Mouse (Mus musculus) hindbrain, embryonic 11.5 days (tissue): ENCODE data around the gene Hinfp. TPM values are rescaled to one million over a fixed set of nuclear protein-coding genes. Genes with fewer than 3 reads are reported as not detected.

Experiments
- ATAC-seq: fragments of 200-750 bp; cut with Nextera tagmentation; 2 replicates; pipeline ENCODE4 v1.8.0; 2017; ENCODE audit warnings: mild to moderate bottlenecking, moderate TSS enrichment, moderate library complexity; ENCODE audit not compliant: low FRiP score
- DNase-seq: peaks from one replicate; pipeline ENCODE4 v3.0.0-alpha.2; 2015; ENCODE audit warnings: low spot score
- H3K27ac ChIP-seq: fragments of 300-500 bp; sonication (generic); 2 replicates; pipeline ENCODE4 v1.5.1; 2014; ENCODE audit warnings: mild to moderate bottlenecking, low read depth, low read length
- H3K27me3 ChIP-seq: fragments of 300-500 bp; sonication (generic); 2 replicates; pipeline ENCODE4 v1.6.1; 2014; ENCODE audit warnings: mild to moderate bottlenecking, low read length, moderate library complexity, mixed read lengths; ENCODE audit not compliant: control insufficient read depth, insufficient read depth
- H3K36me3 ChIP-seq: fragments of 300-500 bp; sonication (generic); 2 replicates; pipeline ENCODE4 v1.6.1; 2014; ENCODE audit warnings: mild to moderate bottlenecking, low read length, moderate library complexity, mixed read lengths; ENCODE audit not compliant: control insufficient read depth, insufficient read depth
- H3K4me1 ChIP-seq: fragments of 300-500 bp; sonication (generic); replicated peaks from 2 replicates; pipeline ENCODE4 v1.6.1; 2014; ENCODE audit warnings: low read length, mixed read lengths; ENCODE audit not compliant: control insufficient read depth, insufficient read depth
- H3K4me2 ChIP-seq: fragments of 300-500 bp; sonication (generic); replicated peaks from 2 replicates; pipeline ENCODE4 v1.6.1; 2014; ENCODE audit warnings: mild to moderate bottlenecking, low read depth, low read length
- H3K4me3 ChIP-seq: fragments of 300-500 bp; sonication (generic); 2 replicates; pipeline ENCODE4 v1.5.1; 2014; ENCODE audit warnings: low read depth, low read length
- H3K9ac ChIP-seq: fragments of 300-500 bp; sonication (generic); 2 replicates; pipeline ENCODE4 v1.6.1; 2014; ENCODE audit warnings: low read depth, low read length
- H3K9me3 ChIP-seq: fragments of 300-500 bp; sonication (generic); 2 replicates; pipeline ENCODE4 v1.6.1; 2016; ENCODE audit warnings: low read length; ENCODE audit not compliant: control insufficient read depth
- WGBS: fragments of 180-500 bp; shearing (Covaris S2); extraction: QIAGEN DNeasy Blood & Tissue Kit; methylation state at CpG from one replicate; pipeline ENCODE4 v1.1.7; 2014; 5-methylcytosine and 5-hydroxymethylcytosine counted together
- polyA plus RNA-seq: library from polyadenylated mRNA; unstranded; fragments of >200 nt; fragmentation: Nextera tagmentation; extraction: Ambion mirVana; gene quantifications from 2 replicates; pipeline ENCODE4 v1.2.1, GENCODE M21; 2014

Gene Hinfp
- polyA plus RNA-seq, 1 experiment from 2014 or later: 23.2 TPM

- ATAC-seq: peak; percentile 64
- Histone ChIP-seq H3K4me1 (peaks cover 7% of the 10 kb centered on the region), H3K36me3 (peaks cover 2% of the 10 kb centered on the region; the same call in 1 of the 2 replicates), H3K4me3 (peak overlapping the region; percentile 60), H3K4me2 (peak overlapping the region; percentile 92), H3K9ac (peak overlapping the region; percentile 79), H3K27ac (peak overlapping the region; percentile 56), H3K9me3 (no peaks in the 10 kb centered on the region), H3K27me3 (peaks cover 5% of the 10 kb centered on the region; the same call in 1 of the 2 replicates)
- DNase-seq: peak; percentile 69
- WGBS: under 1% methylated on average over 47 of the region's 47 CpGs
Measured at GRCm38 (mm10) chr9:44287401-44288075, 17.9 kb downstream of the Hinfp start.

- H3K4me1 ChIP-seq: peaks cover 7% of the 10 kb centered on the region
- no peaks in the 10 kb centered on the region for H3K9me3 ChIP-seq
- no peaks in the 10 kb centered on the region; the same call in 1 of the 2 replicates for H3K36me3 ChIP-seq
- H3K9ac ChIP-seq: peak overlapping the region; percentile 79
- H3K4me2 ChIP-seq: peak overlapping the region; percentile 92
- H3K27ac ChIP-seq: no peak overlapping the region
- DNase-seq (peak; percentile 34), ATAC-seq (no peak)
- peak overlapping the region; percentile 60 for H3K4me3 ChIP-seq
- WGBS: 11% methylated on average over 11 of the region's 11 CpGs
- peaks cover 5% of the 10 kb centered on the region; the same call in 1 of the 2 replicates for H3K27me3 ChIP-seq
Measured at GRCm38 (mm10) chr9:44287003-44287400, 18.5 kb downstream of the Hinfp start.

- H3K9ac ChIP-seq: no peak overlapping the region
- ATAC-seq (no peak), DNase-seq (no peak)
- no peaks in the 10 kb centered on the region for H3K9me3 ChIP-seq
- WGBS: 16% methylated on average over 6 of the region's 6 CpGs
- H3K27ac ChIP-seq: no peak overlapping the region
- H3K27me3 ChIP-seq: peaks cover 5% of the 10 kb centered on the region; the same call in 1 of the 2 replicates
- H3K36me3 ChIP-seq: no peaks in the 10 kb centered on the region; the same call in 1 of the 2 replicates
- H3K4me2 ChIP-seq: peak overlapping the region; percentile 25; the same call in 1 of the 2 replicates
- H3K4me3 ChIP-seq: 0 out of 2 replicates have a peak overlapping the region, but pooled peaks have one; percentile 6
- peaks cover 7% of the 10 kb centered on the region for H3K4me1 ChIP-seq
Measured at GRCm38 (mm10) chr9:44286256-44286850, 19.1 kb downstream of the Hinfp start.

- 75% methylated on average over 5 of the region's 5 CpGs for WGBS
Measured at GRCm38 (mm10) chr9:44283183-44283582, 22.3 kb downstream of the Hinfp start.

GRCm38 (mm10) chr9:44269973-44270372 lies 35.5 kb downstream of the Hinfp start:
- no peaks in the 10 kb centered on the region for H3K27me3 ChIP-seq
- ATAC-seq (no peak), DNase-seq (no peak)
- no peaks in the 10 kb centered on the region for H3K4me1 ChIP-seq
- no peak overlapping the region for H3K4me2 ChIP-seq
- no peaks in the 10 kb centered on the region for H3K36me3 ChIP-seq
- no peak overlapping the region for H3K9ac ChIP-seq
- no peaks in the 10 kb centered on the region for H3K9me3 ChIP-seq
- WGBS: 84% methylated on average over 4 of the region's 4 CpGs
- H3K4me3 ChIP-seq: no peak overlapping the region
- H3K27ac ChIP-seq: no peak overlapping the region

More at GRCm38 (mm10) chr9:44283183-44283582, 22.3 kb downstream of the Hinfp start:
- Histone ChIP-seq H3K9me3 (no peaks in the 10 kb centered on the region), H3K27me3 (peaks cover 5% of the 10 kb centered on the region; the same call in 1 of the 2 replicates), H3K9ac (no peak overlapping the region), H3K4me1 (peaks cover 7% of the 10 kb centered on the region), H3K36me3 (no peaks in the 10 kb centered on the region), H3K4me2 (no peak overlapping the region), H3K27ac (no peak overlapping the region), H3K4me3 (no peak overlapping the region)
- DNase-seq (no peak), ATAC-seq (no peak)

- Histone ChIP-seq H3K4me3 (no peak overlapping the region), H3K4me2 (no peak overlapping the region), H3K27me3 (no peaks in the 10 kb centered on the region), H3K9me3 (no peaks in the 10 kb centered on the region), H3K4me1 (no peaks in the 10 kb centered on the region), H3K36me3 (no peaks in the 10 kb centered on the region), H3K27ac (no peak overlapping the region), H3K9ac (no peak overlapping the region)
- DNase-seq (no peak), ATAC-seq (no peak)
- 84% methylated on average over 3 of the region's 3 CpGs for WGBS
Measured at GRCm38 (mm10) chr9:44269077-44269476, 36.4 kb downstream of the Hinfp start.

GRCm38 (mm10) chr9:44268432-44268831 lies 37.0 kb downstream of the Hinfp start, which contains the start of gene Nlrx1:
Gene Nlrx1, minus strand, starts transcription at chr9:44268599.
- H3K9me3 ChIP-seq: no peaks in the 10 kb centered on the region
- H3K27ac ChIP-seq: no peak within 1 kb of the TSS
- H3K4me1 ChIP-seq: no peaks in the 10 kb centered on the region
- ATAC-seq (no peak), DNase-seq (no peak)
- no peaks in the 10 kb centered on the region for H3K27me3 ChIP-seq
- H3K9ac ChIP-seq: peak within 1 kb of the TSS; percentile 74
- WGBS: 87% methylated on average over 6 of the region's 6 CpGs
- H3K36me3 ChIP-seq: no peaks in the 10 kb centered on the region
- peak within 1 kb of the TSS; percentile 38 for H3K4me3 ChIP-seq
- H3K4me2 ChIP-seq: peak within 1 kb of the TSS; percentile 60

- no peaks in the 10 kb centered on the region for H3K4me1 ChIP-seq
- peak overlapping the region; percentile 60 for H3K4me2 ChIP-seq
- H3K9ac ChIP-seq: peak overlapping the region; percentile 74
- WGBS: 7% methylated on average over 28 of the region's 28 CpGs
- H3K27me3 ChIP-seq: no peaks in the 10 kb centered on the region
- H3K4me3 ChIP-seq: peak overlapping the region; percentile 38
- ATAC-seq: peak; percentile 67; the same call in 1 of the 2 replicates
- no peak overlapping the region for H3K27ac ChIP-seq
- H3K9me3 ChIP-seq: no peaks in the 10 kb centered on the region
- no peaks in the 10 kb centered on the region for H3K36me3 ChIP-seq
- peak; percentile 80 for DNase-seq
Measured at GRCm38 (mm10) chr9:44268027-44268360, 37.5 kb downstream of the Hinfp start.
